Mouse (Mus musculus) heart, adult 2 months (tissue): ENCODE measurements around the gene Cops7a.

Experiments
- CTCF ChIP-seq: fragments of 200-600 bp; IDR thresholded peaks from 2 replicates; pipeline ENCODE4 v1.8.1; 2022; ENCODE audit warnings: antibody characterized with exemption, mild to moderate bottlenecking, moderate library complexity
- POLR2A ChIP-seq: fragments of 200-500 bp; IDR thresholded peaks from 2 replicates; pipeline ENCODE4 v1.6.1; 2011; ENCODE audit warnings: mild to moderate bottlenecking, low read depth, low read length, control low read depth; ENCODE audit not compliant: insufficient read depth

GRCm38 (mm10) chr6:124966466-124967118, 1.3 kb upstream of the Cops7a start:
- peak; percentile 59 for TF ChIP-seq CTCF
- TF ChIP-seq POLR2A = no peak
